Mouse (Mus musculus) liver, postnatal 0 days (tissue): ENCODE measurements around the gene Gm13698.
"Not testable (repeated sequence)": the region's sequence is repeated elsewhere in the genome, so short reads cannot be mapped to it uniquely, and the experiment has no call there.

Source experiments
- CTCF ChIP-seq: sonication (generic); IDR thresholded peaks from 2 replicates; pipeline ENCODE4 v1.5.1; 2016; ENCODE audit warnings: antibody characterized with exemption, low read depth
- EP300 ChIP-seq: IDR thresholded peaks from 2 replicates; pipeline ENCODE4 v1.6.1; 2016; ENCODE audit warnings: antibody characterized with exemption, low read depth, mild to moderate bottlenecking

DNA sequence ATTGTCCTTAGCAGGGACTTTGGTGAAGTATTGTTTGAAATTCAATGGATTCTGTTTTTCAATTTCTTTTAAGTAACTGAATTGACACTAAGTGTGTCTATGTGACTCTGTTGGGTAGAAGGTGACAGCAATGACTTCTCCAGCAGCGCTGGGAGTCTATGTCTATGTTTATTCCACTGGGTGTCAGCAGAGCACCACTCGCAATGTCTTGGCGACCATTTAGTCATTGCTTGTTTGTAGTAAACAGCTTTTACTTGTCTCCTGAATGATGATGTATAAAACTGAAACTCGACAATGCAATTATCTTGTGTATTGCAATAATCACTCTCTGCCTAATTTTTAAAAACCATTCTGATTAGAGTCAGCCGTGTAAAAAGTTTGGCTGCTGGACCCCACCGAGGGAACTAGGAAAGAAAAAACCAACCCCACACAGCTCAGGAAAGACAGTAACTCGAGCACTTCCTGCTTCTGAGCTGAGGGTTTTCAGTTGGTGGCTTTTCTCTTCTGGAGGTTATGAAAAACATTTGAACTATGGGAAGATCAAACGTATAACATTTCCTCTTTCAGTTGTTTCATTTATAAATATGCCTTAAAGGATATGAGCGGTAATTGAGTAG, 38.3 kb downstream of the Gm13698 start:
- TF ChIP-seq CTCF, EP300: not testable (repeated sequence)
